Mouse (Mus musculus): ENCODE measurements around the gene Apbb2.

DNA sequence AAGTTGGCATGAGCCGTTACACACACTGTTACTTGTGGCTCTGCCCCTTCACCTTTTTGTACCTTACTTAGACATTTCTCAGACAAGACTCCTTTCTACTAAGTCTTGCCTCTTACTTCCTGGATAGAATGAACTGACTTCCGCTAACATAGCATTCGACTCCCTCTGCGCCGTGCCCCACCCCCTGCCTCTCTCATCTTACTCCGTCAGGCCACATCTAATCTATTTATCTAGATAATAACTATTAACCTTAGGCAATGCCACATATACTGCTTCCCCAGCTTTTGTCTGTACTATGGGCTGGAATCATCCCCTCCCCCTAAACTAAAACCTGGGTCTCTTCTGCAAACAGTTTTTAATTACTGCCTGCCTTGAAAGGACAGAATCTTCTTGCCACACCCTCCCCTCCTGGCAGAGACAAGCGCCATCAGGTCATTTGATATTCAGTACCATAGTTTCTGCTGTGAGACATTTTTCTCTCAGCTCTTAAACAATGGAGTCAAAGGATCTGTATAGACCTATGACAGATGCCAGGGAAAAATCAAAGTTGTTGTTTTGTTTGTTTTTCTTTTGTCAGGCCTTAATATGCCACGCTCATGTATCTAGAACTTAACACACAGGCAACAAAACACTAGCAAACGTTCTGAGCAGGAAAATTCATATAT is 203.4 kb downstream of the Apbb2 start:
- TF ChIP-seq CTCF (IDR thresholded peaks at IDR 0.05; ENCODE audit: borderline replicate concordance, insufficient read depth, low read length) (no peak), POLR2A (IDR thresholded peaks at IDR 0.05; ENCODE audit: low read depth, low read length) (no peak)

All from embryonic fibroblast, embryonic 13.5 days (primary cell).